In genomic region chr16:94497911-94498310, GRCm38 (mm10) we compare ENCODE assay signal across 8 mouse cellular contexts. TPM values are rescaled to one million over a fixed set of nuclear protein-coding genes. Genes with fewer than 3 reads are reported as not detected.
A peak's percentile ranks its signal among the peaks of the same experiment; 100 is the strongest.
DNase-seq lines count a peak whose midpoint lies in the region; ATAC-seq and TF ChIP-seq lines count a peak whose summit lies in the region.

No protein-coding gene starts in this region.

- no peaks in the 10 kb centered on the region for H3K4me1 ChIP-seq in midbrain, postnatal 0 days (ENCODE audit: insufficient read depth, low read length)
- no peaks in the 10 kb centered on the region for H3K4me1 ChIP-seq in midbrain, embryonic 15.5 days
- H3K4me1 ChIP-seq in heart, adult 2 months (ENCODE audit: control insufficient read depth, insufficient read depth, low read length), result peaks cover 2% of the 10 kb centered on the region; the same call in 1 of the 2 replicates
- H3K4me1 ChIP-seq in hindbrain, embryonic 10.5 days (replicated peaks), result no peaks in the 10 kb centered on the region

- no peak overlapping the region for H3K4me3 ChIP-seq in midbrain, postnatal 0 days (ENCODE audit: low read depth, low read length)
- H3K4me3 ChIP-seq in midbrain, embryonic 15.5 days, result no peak overlapping the region
- no peak overlapping the region for H3K4me3 ChIP-seq in heart, adult 2 months
- H3K4me3 ChIP-seq in hindbrain, embryonic 10.5 days, result no peak overlapping the region

- H3K79me2 ChIP-seq in heart, adult 2 months (replicated peaks; ENCODE audit: control insufficient read depth, insufficient read depth, low read length), result no peaks in the 10 kb centered on the region

- WGBS in midbrain, postnatal 0 days, result 79% methylated on average over 5 of the region's 5 CpGs
- 93% methylated on average over 5 of the region's 5 CpGs for WGBS in midbrain, embryonic 15.5 days
- WGBS in heart, adult 2 months, result 62% methylated on average over 5 of the region's 5 CpGs
- WGBS in hindbrain, embryonic 10.5 days, result 94% methylated on average over 5 of the region's 5 CpGs

- TF ChIP-seq CTCF in midbrain, postnatal 0 days (IDR thresholded peaks at IDR 0.05), result no peak
- no peak for TF ChIP-seq CTCF in heart, adult 2 months (IDR thresholded peaks at IDR 0.05)

- TF ChIP-seq POLR2A in heart, adult 2 months (IDR thresholded peaks at IDR 0.05; ENCODE audit: insufficient read depth, low read depth, low read length), result no peak

- no peak overlapping the region for H3K9ac ChIP-seq in midbrain, postnatal 0 days (replicated peaks; ENCODE audit: low read length, poor library complexity, severe bottlenecking)
- H3K9ac ChIP-seq in midbrain, embryonic 15.5 days, result no peak overlapping the region
- H3K9ac ChIP-seq in heart, adult 2 months (ENCODE audit: low read depth, low read length), result no peak overlapping the region

- ATAC-seq in midbrain, postnatal 0 days (ENCODE audit: low FRiP score), result no peak
- ATAC-seq in midbrain, embryonic 15.5 days (replicated peaks), result no peak

- peaks cover 52% of the 10 kb centered on the region for H3K36me3 ChIP-seq in midbrain, postnatal 0 days (ENCODE audit: insufficient read depth, low read length)
- H3K36me3 ChIP-seq in midbrain, embryonic 15.5 days (replicated peaks), result peaks cover 46% of the 10 kb centered on the region
- peaks cover 2% of the 10 kb centered on the region; the same call in 1 of the 2 replicates for H3K36me3 ChIP-seq in heart, adult 2 months (ENCODE audit: control insufficient read depth, insufficient read depth, low read length)
- peaks cover 74% of the 10 kb centered on the region for H3K36me3 ChIP-seq in hindbrain, embryonic 10.5 days

- DNase-seq in midbrain, postnatal 0 days (ENCODE audit: low spot score), result peak; percentile 28
- DNase-seq in brain, embryonic 18.5 days (ENCODE audit: low read depth, low spot score), result peak; percentile 3
- peak; percentile 58 to 75 for DNase-seq in heart, adult 2 months
- DNase-seq in layer of hippocampus, postnatal 14 days (ENCODE audit: low spot score in 2 of 2), result peak; percentile 26 to 66
- peak; percentile 35 to 86 for DNase-seq in lung, postnatal 4 days
- DNase-seq in c-Kit-positive CD71-positive TER-119-positive erythroid progenitor cells, embryonic 14.5 days (ENCODE audit: low spot score), result no peak
- no peak for DNase-seq in hindbrain, embryonic 10.5 days (ENCODE audit: low spot score)

- H3K4me2 ChIP-seq in midbrain, postnatal 0 days (ENCODE audit: low read depth, low read length, poor library complexity, severe bottlenecking), result no peak overlapping the region
- no peak overlapping the region for H3K4me2 ChIP-seq in midbrain, embryonic 15.5 days

- no peaks in the 10 kb centered on the region for H3K9me3 ChIP-seq in midbrain, postnatal 0 days (ENCODE audit: low read length)
- no peaks in the 10 kb centered on the region for H3K9me3 ChIP-seq in midbrain, embryonic 15.5 days
- H3K9me3 ChIP-seq in hindbrain, embryonic 10.5 days, result no peaks in the 10 kb centered on the region

- no peak for TF ChIP-seq EP300 in heart, adult 2 months (IDR thresholded peaks at IDR 0.05; ENCODE audit: insufficient read depth, low read depth, low read length)

- no peaks in the 10 kb centered on the region for H3K27me3 ChIP-seq in midbrain, postnatal 0 days (ENCODE audit: insufficient read depth, low read length)
- H3K27me3 ChIP-seq in midbrain, embryonic 15.5 days (replicated peaks), result no peaks in the 10 kb centered on the region
- H3K27me3 ChIP-seq in heart, adult 2 months (ENCODE audit: control insufficient read depth, insufficient read depth, low read length), result no peaks in the 10 kb centered on the region
- H3K27me3 ChIP-seq in hindbrain, embryonic 10.5 days (ENCODE audit: insufficient read depth, poor library complexity, severe bottlenecking), result no peaks in the 10 kb centered on the region

- H3K27ac ChIP-seq in midbrain, postnatal 0 days (ENCODE audit: low read depth, low read length), result no peak overlapping the region
- no peak overlapping the region for H3K27ac ChIP-seq in midbrain, embryonic 15.5 days
- H3K27ac ChIP-seq in heart, adult 2 months, result peak overlapping the region; percentile 21; the same call in 1 of the 2 replicates
- H3K27ac ChIP-seq in hindbrain, embryonic 10.5 days, result no peak overlapping the region

- intact Hi-C loops in heart, adult 2 months (cut with DNase I), result no loop called here

RNA-seq across cellular contexts. Expression of gene Vps26c, which starts 28.7 kb away (rescaled TPM):
- 66.2 and 74.8 TPM in 2 replicates for total RNA-seq in midbrain, postnatal 0 days (2014; rRNA removed)
- 63.0 and 65.4 TPM in 2 replicates for polyA plus RNA-seq in midbrain, postnatal 0 days (2015; fragmentation: Nextera tagmentation; extraction: Ambion mirVana)
- 79.8 and 91.8 TPM in 2 replicates for polyA plus RNA-seq in midbrain, embryonic 15.5 days (2015; fragmentation: Nextera tagmentation; extraction: Ambion mirVana)
- 10 to 100 TPM; 21.8 to 22.1 TPM for total RNA-seq in heart, adult 2 months (2021)
- 25.7 and 42.8 TPM in 2 replicates for polyA plus RNA-seq in heart, adult 2 months (2012; rRNA removed)
- total RNA-seq in layer of hippocampus, postnatal 14 days (2021), result 10 to 100 TPM; 35.1 to 35.6 TPM
- polyA plus RNA-seq in hindbrain, embryonic 10.5 days (2016; fragmentation: Nextera tagmentation; extraction: Ambion mirVana), result 58.8 and 60.5 TPM in 2 replicates

Comparison
In these comparisons a context has a peak if more than half of its experiments do, and no peak if none do; other contexts are left out.
1. DNase-seq: peak in midbrain, postnatal 0 days (single experiment), brain, embryonic 18.5 days (single experiment), heart, adult 2 months (2 of 2), layer of hippocampus, postnatal 14 days (2 of 2) and lung, postnatal 4 days (2 of 2); none in c-Kit-positive CD71-positive TER-119-positive erythroid progenitor cells, embryonic 14.5 days (single experiment) and hindbrain, embryonic 10.5 days (single experiment).